Mouse (Mus musculus): Measurements from ENCODE around the gene Agap1.

GRCm38 (mm10) chr1:89757545-89757944 lies 302.9 kb downstream of the Agap1 start:
- TF ChIP-seq CTCF (IDR thresholded peaks at IDR 0.05; ENCODE audit: control insufficient read depth, insufficient read depth, low read length) (peak; percentile 52), POLR2A (IDR thresholded peaks at IDR 0.05; ENCODE audit: borderline replicate concordance, control insufficient read depth, low read depth, low read length) (no peak)

Measured in bone marrow, adult 2 months (tissue).